Mouse (Mus musculus): ENCODE measurements around the gene Prkag2. TPM values are rescaled to one million over a fixed set of nuclear protein-coding genes. Genes with fewer than 3 reads are reported as not detected.
A peak's percentile ranks its signal among the peaks of the same experiment; 100 is the strongest.
"Not testable (repeated sequence)": the region's sequence is repeated elsewhere in the genome, so short reads cannot be mapped to it uniquely, and the experiment has no call there.

The Prkag2 gene
- polyA plus RNA-seq, 3 experiments from 2014 or later, result 18.9 to 27.2 (median 22.3) TPM

DNA sequence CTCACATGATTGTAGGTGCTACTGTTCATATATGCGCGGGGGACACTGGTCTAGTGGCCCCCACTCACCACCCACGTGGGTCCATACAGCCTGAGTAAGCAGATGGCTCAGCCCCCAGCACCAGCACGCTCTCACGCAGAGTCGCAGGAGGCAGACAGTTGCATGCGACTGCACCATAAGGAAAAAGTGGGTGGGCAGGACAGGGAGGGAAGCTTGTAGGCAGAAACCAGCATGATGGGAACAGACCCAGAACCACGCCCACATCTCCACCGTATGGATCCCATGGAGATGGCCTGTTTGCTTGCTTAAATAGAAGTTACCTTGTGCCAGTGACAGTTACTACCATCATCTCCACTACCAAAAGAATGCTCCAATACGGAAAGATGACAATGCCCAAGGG, 15.3 kb downstream of the Prkag2 start:
- ATAC-seq, result no peak

DNA sequence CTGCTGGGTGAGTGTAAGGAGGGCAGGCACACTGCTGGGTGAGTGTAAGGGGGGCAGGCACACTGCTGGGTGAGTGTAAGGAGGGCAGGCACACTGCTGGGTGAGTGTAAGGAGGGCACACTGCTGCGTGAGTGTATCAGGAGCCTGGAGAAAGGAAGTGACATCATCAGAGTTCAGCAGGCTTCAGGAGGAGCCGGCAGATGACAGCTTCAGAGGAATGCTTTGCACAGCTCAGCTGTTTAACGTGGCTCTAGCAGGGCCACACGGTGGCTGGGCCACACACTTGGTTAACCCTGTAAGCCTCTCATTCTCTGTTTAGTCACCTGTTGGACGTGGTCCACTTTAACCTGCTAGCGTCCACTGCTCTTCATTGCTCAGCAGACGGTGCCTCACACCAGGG, 16.6 kb downstream of the Prkag2 start:
- no peak for ATAC-seq

DNA sequence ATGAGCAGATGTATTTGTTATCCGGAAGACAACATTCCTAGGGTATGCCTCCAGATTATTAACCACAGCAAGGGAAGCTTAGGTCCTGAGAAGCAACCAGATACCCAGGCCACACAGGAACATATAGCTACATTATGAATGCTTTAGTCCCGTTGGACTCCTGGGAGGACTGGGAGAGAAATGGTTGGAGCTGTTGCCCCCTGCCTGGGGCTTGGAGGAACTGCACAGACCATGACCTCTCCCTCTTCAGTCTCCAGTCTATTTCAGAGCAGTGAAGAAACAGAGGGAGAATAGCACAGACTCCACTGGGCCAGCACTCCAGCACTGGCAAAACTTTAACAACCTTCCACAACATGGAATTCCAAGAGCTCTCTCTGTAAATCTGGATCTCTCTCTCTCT, 17.9 kb downstream of the Prkag2 start:
- ATAC-seq, result no peak

DNA sequence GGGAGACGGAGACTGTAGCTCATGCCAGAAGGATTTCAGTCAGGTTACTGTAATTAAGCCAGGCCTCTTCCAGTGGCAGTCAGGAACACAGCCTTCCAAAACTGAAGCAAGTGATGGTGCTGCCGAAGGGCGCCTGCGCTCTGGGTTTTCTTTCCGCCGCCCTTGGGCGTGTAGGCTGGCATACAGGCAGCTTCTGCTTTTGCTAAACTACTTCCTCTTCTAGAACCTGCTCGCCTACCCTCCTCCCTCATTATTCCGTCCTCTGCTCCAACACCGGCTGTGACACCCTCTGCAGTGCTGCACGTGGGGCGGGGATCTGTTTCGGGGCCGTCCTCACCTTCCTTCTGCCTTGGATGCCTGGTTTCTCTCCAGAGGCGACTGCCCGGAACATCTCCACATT, 18.9 kb downstream of the Prkag2 start:
- ATAC-seq, result peak; percentile 88

DNA sequence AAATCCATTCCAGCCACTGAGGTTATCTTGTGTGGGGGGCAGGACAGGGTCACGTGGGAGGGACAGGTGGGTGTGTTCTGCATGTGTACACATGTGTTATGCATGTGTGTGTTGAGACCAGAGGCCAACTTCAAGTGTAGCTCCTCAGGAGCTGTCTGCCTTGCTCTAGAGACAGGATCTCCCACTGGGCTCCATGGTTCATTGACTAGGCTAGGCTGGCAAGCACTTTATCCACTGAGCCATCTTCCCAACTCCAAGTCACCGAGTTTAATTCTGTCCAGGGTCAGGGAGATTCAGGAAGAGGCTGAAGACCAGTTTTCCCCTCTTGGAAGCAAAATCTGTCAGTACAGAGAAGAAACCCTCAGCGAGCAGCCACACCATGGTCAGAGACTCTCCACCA, 19.4 kb downstream of the Prkag2 start:
- ATAC-seq, result no peak

DNA sequence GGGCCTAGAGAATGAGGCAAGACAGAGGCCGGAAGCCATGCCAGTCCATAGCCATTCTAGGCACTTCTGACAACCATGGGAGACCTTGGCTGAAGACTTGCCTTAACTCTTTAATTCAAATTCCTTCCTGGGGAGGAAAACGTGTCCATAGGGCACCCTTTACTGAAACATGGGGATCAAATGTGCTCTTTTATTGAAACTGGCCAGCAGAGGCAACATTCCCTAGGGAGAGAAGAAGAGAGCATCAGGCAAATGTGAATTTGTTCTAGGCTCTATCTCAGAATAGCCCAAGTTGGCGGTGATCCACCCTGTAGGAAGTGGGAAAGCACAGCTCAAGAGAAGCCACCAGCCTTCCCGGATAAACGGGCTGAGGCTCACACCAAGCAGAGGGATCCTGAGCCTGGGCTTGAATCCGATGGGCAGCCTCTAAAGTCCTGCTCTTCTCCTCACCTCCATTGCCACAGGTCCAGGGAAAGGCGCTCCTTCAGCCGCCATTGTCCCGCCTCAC, 19.9 kb downstream of the Prkag2 start:
- no peak for ATAC-seq

DNA sequence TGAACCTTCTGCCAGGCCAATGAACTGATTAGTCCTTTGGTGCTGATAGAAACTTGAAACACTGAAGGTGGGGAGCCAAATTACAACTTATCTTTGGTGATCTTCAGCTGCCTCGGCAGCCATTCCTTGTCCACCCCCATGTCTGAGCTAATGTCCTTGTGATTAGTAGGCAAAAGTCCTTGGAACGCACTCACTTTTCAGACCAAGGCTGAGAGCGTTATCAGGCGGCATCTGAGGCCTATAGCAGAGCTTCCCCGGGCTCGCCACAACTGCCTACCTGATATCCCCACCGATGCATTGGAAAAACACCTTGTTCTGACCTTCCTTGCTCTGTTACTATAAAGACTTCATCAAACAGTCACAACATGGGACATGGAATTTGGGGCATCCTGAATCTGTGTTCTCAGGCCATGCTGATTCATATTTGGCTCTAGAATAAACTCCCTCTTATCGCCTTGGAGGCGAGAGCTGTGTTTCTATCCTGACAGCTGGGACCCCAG, 20.6 kb downstream of the Prkag2 start:
- no peak for ATAC-seq

DNA sequence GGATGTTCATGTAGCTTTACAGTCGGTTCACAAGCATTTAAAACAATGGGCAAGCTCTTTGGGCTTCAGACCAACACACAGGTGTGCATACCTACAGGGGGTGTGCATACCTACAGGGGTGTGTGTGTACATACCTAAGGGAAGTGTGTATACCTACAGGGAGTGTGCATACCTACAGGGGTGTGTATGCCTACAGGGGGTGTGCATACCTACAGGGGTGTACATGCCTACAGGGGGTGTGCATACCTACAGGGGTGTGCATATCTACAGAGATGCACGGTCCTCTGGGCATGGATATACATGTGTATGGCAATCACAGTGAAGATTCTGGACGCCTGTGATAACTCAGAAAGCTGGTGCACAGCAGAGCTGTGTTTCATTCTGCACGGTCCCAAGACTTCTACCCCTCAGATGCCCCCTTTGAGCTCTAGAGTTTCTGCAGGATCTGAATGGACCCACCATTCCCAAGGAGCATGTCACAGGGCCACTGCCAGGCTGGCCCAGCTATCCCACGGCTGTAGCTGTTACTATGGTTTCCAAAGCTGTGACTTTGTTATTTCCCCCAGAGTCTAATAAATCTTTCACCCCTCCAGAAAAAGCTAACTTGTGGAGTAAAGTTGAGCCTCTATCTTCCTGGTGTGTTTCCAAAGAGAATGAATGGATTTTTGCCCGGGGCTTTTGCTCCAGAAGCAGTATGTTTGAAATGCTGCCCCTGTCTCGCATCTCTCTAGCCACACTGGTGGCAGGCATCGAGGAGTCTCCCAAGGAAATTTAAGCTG, 22.4 kb downstream of the Prkag2 start:
- ATAC-seq, result no peak

DNA sequence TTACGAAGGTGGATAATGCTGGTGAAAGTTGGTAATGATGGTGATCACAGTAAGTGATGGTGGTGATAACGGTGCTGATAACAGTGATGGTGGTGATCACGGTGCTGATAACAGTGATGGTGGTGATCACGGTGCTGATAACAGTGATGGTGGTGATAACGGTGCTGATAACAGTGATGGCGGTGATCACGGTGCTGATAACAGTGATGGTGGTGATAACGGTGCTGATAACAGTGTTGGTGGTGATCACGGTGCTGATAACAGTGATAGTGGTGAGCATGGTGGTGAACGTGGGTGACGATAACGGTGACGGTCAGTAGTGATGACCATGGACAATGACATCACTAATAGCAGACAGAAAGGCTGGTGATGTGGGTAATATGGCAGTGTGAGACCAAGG, 23.2 kb downstream of the Prkag2 start:
- ATAC-seq, result not testable (repeated sequence)

DNA sequence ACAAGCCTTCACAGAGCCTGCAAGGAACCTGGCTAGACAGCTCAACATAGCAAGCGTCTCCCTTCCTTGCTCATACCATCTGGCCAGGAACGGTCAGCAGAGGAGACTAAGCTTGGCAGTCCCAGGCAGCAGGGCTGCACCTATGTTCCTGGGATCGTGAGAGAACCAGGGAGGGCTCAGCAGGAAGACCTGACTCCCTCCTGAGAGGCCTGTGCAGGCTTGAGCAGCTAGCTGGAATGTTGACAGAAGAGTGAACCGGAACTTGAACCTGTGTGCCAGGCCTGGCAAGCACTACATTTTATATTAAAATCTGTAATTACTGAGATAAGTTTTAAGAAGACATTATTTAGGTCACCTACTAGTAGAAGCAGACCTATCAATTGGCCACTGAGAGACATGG, 24.8 kb downstream of the Prkag2 start:
- ATAC-seq, result no peak

DNA sequence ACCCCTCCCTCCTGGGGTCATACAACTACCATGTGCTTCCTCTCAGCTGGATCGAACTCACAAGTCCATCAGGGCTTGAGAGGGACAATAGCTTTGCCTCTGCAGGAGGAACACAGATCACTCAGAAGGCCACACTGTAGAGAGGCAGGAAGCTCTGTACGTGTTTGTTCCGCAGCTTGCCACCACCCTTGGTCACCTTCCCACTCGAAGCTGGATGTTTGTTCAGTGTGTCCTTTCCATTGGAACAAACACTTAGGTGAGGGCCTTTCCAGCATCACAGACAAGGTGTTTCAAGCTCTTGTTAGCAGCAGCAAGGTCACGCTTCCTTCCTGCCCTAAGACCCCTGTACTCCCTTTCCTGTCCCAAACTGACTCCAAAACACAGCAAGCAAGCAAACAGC, 30.6 kb downstream of the Prkag2 start:
- no peak for ATAC-seq

DNA sequence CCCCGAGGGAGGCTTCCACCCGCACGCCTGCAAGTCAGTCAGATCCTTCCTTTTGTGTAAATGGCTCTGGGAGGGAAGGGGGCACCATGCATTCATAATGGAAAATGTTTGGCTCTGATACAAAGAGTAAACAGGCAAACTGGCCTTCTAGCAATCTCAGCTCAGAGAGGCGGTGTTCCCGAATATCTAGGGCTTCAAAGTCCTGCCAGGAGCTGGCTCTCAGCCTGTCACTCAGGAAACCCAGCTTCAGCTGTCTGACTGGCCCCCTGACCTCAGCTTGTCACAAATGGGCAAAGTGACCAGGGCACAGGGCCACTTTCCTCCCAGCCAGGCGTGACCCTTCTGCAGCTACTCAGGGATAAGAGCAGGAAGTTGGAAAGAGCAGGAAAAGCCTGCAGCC, 33.3 kb downstream of the Prkag2 start:
- no peak for ATAC-seq

DNA sequence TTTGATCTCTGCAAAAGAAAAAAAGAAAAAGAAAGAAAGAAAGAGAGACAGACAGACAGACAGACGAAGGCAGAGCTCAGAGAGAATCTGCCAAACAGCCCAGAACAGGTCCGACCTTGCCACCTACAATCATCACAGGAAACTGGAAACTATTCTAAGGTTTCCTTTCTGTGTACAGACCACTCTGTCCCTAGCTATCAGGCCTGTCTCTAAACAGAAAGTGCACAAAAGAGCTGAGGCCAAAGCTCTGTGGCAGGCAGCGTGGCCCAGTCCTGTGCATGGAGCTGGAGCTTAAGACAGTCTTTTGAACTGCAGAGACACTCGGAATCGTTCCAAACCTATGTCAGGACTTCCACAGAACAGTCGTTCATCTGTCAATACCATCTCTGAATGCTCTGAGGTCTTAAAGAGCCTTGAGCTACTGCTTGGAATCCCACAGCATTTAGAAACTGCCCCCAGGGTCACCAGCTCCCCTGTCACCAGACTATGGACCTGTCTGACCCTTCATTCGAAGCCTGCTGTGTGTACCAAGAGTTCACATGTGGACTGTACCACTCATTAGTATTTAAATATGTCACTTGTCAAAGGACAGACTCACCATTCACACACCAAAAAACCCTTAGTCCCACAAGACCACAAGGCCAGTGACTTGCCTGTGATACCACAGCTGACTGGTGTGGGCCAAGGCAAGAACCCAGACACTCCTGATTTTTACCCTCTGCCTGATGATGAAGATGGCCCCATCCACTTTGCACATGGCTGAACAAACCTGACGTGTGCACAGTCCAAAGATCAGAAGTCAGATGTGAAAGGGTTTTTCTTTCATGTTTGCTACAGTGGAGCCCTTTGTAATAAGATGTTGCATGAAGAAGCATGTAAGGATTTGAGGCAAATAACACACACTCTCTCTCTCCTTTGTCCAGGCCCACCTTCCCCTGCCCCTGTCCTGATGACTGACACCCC, 35.9 kb downstream of the Prkag2 start:
- no peak for ATAC-seq

DNA sequence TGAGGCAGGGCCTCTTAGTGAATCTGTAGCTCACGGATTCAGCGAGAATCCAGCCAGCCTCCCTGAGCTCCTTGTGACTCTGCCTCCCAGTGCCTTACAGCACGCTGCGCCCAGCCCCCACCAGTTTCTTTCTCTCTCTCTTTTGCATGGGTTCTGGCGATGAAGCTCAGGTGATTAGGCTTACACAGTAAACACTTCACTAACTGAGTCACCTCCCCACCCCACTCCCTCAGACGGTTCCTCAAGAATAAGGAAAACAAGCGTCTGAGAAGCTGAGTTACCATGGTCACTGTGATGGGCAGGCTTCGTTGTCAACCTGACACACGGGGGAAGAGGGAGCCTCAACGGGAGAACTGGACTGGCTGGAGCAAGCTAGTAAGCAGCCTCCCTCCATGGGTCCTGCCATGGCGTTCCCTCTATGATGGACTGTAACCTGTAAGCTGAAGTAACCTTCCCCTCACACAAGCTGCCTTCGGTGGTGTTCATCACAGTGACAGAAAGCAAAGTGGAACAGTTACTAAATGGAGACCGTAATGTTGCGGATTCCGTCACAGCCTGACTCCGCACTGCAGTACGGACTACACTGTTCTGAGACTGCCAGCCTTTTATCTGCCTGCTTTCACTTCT, 37.8 kb downstream of the Prkag2 start:
- ATAC-seq, result no peak

DNA sequence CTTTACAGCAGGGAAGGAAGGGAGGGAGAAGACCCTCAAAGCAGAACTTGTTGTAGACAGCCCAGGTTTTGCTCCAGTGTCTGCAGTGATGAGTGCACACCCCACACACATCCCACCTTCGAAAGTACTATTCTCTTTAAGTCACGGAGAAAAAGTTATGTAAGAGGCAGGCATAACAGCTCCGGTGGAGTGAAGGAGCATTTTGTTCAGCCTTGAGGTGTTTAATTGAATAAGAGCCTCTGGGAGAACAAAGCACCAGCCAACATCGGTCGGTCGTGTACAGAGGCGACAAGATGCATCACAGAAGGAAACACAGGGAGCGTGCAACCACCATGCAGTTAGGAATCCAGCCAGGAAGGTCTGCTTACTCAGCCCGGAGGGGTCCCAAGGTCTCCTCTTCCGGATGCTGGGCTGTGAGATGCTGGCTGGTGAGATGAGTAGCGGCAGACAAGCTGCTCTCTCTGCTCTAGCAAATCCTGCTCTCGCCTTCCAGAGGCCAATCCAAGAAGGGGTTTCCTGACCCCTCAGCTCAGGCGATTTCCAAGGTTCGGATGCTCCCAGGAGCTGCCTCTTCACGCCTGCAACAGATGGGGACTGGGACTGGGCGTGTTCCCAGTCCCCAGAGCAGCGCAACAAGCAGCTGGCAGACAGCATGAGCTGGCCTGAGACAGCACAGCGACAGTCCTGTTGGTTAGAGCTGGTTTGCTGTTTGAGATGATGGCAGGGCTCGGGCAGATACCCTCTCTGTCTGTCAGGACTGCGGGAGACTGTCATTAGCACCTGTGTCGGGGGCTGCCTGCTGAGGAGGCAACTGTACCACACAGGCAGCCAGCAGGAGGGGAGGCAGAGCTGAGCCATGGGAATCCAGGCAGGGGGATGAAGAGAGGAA, 41.3 kb downstream of the Prkag2 start:
- no peak for ATAC-seq

DNA sequence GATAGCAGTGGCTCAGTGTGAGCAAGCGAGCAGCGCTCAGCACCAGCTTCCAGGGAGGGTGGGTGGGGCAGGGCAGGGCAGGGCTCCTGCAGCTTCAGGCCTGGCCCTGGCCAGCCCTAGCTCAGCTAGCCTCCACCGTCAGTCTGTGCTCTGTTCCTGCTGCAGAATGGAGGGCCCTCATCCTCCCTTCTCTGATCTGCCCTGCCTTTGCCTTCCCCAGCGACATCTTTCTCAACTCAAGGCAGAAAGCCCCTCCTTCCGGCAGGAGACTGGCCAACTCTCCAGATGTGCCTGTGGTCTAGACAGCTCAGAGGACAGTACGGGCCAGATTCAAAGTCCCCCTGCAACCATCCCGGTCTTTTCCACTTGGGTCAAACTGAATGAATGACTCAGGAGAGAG, 42.0 kb downstream of the Prkag2 start:
- ATAC-seq, result no peak

DNA sequence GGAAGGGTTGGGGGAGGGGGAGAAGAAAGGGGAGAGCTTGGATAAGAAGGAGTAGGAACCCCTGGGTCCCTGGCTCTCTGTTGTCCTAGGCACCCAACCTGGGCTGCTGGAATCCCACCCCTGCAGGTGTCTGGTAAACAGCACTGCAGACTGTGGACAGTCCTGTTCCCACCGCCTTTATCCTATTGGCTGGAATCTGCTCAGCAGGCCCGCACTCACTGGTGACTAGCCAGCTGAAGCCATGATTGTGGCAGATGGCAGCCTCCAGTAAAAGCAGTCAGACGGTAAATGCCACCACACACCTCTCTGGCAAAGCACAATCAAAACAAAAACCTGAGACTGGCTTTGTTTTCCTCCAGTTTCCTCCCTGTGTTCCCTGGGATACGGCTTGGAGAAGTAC, 45.2 kb downstream of the Prkag2 start:
- no peak for ATAC-seq

DNA sequence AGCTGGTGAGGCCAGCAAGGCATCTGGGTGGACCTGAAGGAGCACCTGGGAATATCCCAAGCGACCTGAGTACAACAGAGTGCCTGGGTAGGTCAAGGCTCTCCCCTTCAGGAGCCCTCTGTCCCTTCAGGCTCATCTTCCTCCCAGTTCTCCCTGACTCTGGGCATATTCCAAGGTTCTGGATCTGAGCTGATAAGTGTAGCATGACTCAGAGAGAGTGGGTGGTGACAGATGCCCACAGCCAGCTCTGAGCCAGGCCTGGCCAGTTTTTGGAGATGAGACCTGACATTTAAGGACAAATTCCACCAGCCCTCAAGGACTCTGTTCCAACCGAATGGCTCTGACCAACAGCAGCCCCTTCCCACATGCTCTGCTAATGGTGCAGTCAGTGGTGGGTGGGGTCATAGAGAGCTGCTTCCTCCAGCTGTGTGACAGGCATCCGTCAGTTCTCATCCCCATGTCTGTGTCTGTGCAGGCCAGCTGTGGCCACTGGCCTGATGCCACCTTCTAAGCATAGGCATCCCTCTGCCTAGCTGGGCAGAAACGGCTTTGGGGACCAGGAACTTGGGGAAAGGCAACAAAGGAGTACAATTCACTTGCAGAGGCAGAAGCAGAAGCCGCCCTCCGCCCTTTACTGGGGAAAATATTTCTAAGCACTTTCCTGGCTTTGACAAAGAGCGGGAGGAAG, 46.3 kb downstream of the Prkag2 start:
- ATAC-seq, result no peak

DNA sequence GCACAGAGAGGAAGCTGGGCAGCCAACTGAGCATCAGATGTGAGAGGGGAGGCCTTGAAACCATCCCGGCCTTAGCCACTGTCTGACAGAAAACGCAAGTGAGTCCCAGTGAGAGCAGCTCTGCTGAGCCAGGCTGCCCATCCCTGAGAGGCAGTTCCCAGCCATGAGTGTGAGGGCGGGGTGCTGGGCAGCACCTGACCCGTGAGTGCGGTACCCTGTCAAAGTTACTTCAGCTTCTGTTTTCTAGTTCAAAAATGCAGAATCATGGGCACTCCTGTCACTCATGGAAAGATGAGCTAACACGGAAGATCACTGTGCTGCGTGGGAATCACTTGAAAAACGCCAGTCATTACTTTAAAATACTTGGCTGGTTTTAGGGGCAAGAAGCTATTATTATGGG, 49.6 kb downstream of the Prkag2 start:
- ATAC-seq, result no peak

DNA sequence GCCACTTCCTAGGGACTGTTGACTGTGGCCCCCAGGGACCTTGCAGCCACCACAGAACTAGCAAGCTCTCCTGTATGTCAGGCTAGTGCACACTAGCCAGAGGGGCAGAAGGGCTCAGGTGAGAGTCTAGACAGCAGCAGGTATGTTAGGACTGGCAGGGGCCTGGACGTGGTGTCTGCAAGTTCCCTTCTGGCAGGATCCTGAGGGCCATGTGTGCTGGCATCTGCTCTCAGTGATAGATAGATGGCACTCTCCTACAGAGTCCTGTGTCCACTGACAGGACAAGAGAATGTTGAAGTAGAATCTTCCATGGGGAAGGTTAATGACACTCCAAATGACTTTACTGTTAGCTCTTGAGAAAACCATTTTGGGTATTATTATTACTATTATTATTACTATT, 52.8 kb downstream of the Prkag2 start:
- ATAC-seq, result no peak

DNA sequence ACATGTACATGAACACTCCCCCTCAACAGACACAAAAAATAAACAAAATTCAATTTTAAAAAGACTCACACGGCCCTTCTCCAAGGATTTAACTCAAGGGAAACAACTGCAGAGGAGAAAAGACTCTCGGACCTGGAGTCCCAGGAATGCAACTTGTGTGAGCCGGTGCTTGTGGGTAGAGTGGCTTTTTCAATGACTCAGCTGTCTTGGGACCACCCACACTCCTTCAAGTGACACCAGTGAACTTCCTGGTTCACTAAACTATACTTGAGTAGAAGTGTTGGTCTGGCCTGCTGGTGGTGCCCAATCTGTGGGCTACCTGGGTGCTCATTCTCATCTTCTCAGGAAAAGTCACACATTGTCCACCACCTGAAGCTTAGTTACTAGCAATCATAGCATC, 53.7 kb downstream of the Prkag2 start:
- no peak for ATAC-seq

Data from inflammation-experienced regulatory T-cells, adult 6 months (primary cell).